Mouse (Mus musculus): ENCODE results near the gene Rasgrf2. TPM values are rescaled to one million over a fixed set of nuclear protein-coding genes. Genes with fewer than 3 reads are reported as not detected.

Gene Rasgrf2
- total RNA-seq, 2 experiments from 2014 or later = 3.0 to 4.5 TPM

DNA sequence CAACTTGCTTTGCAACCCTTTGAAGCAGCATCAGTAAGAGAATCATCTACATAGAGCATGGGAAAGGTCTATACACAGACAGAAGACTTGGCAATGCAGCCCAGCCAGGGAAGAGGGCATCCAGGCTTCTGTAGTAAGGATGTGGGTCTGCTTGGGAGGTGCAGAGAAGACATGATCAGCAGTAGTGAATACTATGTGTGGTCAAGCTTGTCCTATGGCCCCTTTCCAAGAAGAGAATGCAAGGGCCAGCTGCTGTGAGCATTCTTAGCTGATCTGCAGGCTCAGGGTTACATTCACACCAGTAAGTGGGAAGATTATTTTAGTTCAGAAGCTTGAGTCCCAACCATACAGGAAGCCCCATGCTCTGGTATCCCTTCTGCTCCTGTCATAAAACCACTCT, 175.0 kb downstream of the Rasgrf2 start:
- intact Hi-C loops (cut with DNase I) = loop anchor here (5.0 kb wide), 1 partner anchor 589 kb away; no protein-coding TSS in a partner anchor

DNA sequence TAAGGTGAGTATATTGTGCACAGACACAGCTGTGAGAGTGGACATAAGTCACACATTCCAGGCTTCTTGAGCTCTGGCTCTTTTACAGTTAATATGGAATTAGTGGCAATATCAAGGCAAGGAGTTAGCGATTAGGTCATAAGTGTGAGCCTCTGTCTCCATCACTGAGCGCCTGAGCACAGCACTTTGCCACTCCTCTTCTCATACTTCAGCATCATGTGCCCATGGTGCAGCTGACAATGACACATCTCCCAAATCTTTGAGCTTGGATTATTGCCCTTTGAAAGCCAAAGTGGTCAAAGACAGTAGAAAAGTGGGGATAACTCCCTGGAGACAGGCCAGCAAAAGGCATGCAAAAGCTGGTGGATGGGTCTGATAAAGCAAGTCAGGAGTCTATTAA, 175.8 kb downstream of the Rasgrf2 start:
- no peak for DNase-seq
- intact Hi-C loops (cut with DNase I) = loop anchor here (5.0 kb wide), 1 partner anchor 588 kb away; no protein-coding TSS in a partner anchor

More for the DNA sequence above, 175.0 kb downstream of the Rasgrf2 start:
- no peak for DNase-seq

GRCm38 (mm10) chr13:91955175-91955574, 176.3 kb downstream of the Rasgrf2 start:
- no peak for DNase-seq
- intact Hi-C loops (cut with DNase I) = loop anchor here (5.0 kb wide), 1 partner anchor 588 kb away; no protein-coding TSS in a partner anchor

- DNase-seq = no peak
- intact Hi-C loops (cut with DNase I) = no loop called here
Measured at GRCm38 (mm10) chr13:91940113-91940512, 191.3 kb downstream of the Rasgrf2 start.

GRCm38 (mm10) chr13:91938826-91939225, 192.6 kb downstream of the Rasgrf2 start:
- DNase-seq = no peak
- intact Hi-C loops (cut with DNase I) = no loop called here

DNA sequence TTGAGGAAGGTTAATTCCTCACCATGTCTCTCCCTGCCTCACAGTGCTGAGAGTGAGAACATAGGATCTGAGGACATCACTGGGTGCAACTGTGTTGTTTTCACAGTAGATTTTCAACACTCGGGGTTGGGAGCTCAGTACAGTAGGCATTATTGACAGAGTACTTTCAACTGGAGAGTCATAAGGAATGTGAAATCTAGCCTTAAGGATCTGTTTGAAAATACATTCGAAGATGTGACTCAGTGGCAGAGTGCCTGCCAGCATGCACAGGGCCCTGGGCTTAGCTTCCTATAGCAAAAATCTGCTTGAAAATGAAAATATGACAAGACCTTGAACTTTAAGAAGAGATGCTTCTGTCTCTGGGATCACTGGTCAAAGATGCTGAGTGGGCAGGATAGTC, 194.2 kb downstream of the Rasgrf2 start:
- no peak for DNase-seq
- intact Hi-C loops (cut with DNase I) = no loop called here

DNA sequence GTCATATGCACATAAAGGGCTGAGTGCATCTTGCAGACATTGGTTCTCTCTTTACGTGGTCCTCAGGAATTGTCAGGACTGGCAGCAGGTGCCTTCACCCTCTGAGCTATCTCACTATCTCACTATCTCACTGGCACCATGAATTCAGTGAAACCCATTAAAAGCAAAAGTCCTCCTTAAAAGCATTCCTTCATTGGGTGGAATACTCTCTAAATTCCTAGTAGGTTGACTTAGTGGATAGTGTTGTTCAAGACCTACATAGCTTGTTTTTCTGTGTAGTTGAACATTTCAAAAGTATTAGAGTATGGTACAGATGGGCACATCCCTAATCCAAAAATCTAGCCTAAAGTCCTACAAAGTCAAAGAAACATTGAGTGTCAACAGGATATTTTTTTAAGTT, 199.3 kb downstream of the Rasgrf2 start:
- DNase-seq = no peak
- intact Hi-C loops (cut with DNase I) = no loop called here

GRCm38 (mm10) chr13:91929943-91930726, 201.3 kb downstream of the Rasgrf2 start:
- DNase-seq = no peak
- intact Hi-C loops (cut with DNase I) = no loop called here

- intact Hi-C loops (cut with DNase I) = no loop called here
- no peak for DNase-seq
Measured at GRCm38 (mm10) chr13:91928605-91929389, 202.7 kb downstream of the Rasgrf2 start.

DNA sequence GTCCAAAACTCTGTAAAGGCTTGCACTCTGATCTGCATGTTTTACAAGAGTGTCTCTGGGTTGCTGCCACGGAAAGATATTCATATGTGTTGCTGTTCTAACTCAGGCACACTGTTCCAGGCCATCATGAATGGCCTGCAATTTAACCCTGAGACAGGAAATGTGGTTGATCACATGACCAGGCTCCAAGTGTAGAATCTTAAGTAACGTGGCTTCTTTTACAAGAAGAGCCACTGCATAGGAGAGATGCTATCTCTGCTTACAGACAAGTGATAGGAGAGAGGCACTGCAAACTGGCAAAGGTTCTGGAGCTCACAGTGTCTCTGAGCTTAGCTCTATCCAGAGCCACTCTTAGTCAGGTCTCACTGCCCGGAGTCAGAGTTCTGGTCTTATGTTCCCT, 210.4 kb downstream of the Rasgrf2 start:
- intact Hi-C loops (cut with DNase I) = no loop called here
- no peak for DNase-seq

- no peak for DNase-seq
- intact Hi-C loops (cut with DNase I) = no loop called here
Measured at GRCm38 (mm10) chr13:91918764-91919163, 212.7 kb downstream of the Rasgrf2 start.

GRCm38 (mm10) chr13:91917835-91918234, 213.6 kb downstream of the Rasgrf2 start:
- intact Hi-C loops (cut with DNase I) = no loop called here

DNA sequence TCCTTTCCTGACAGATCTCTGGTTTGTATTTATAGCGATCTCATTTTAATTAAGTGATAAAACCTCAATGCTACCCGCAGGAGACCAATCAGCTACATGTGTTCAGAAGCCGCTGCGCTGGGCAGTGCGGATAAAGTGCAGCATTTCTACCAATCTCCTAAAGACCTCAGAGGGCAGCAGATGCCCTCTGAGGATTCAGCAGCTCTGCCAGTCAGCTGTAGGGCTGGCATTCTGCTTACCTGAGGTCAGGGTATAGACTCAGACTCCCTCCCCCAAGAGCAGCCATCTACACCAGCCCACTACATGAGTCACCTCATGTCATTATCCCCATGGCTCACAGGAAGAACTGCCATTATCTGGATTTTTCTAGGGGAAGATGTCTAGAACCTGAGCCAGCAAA, 215.1 kb downstream of the Rasgrf2 start:
- intact Hi-C loops (cut with DNase I) = no loop called here

More at GRCm38 (mm10) chr13:91917835-91918234, 213.6 kb downstream of the Rasgrf2 start:
- DNase-seq = no peak

GRCm38 (mm10) chr13:91915582-91916239, 215.7 kb downstream of the Rasgrf2 start:
- intact Hi-C loops (cut with DNase I) = no loop called here
- DNase-seq = no peak

More for the DNA sequence above, 215.1 kb downstream of the Rasgrf2 start:
- no peak for DNase-seq

GRCm38 (mm10) chr13:91915192-91915581, 216.3 kb downstream of the Rasgrf2 start:
- DNase-seq = no peak
- intact Hi-C loops (cut with DNase I) = no loop called here

DNA sequence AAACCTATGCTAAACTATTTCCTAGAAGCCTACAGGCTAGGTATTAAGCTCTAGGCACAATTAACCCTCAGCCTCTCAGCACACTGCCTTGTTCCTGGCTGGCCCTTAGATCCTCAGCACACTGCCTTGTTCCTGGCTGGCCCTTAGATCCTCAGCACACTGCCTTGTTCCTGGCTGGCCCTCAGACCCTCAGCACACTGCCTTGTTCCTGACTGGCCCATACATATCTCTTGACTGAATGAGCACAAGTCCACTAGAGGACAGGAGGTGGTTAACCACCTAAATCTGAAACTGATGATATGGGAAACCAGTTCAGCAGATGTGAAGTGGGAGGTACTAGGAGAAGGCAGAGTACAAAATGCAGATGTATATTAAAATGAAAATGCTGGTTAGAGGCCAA, 219.8 kb downstream of the Rasgrf2 start:
- intact Hi-C loops (cut with DNase I) = no loop called here
- DNase-seq = no peak

DNA sequence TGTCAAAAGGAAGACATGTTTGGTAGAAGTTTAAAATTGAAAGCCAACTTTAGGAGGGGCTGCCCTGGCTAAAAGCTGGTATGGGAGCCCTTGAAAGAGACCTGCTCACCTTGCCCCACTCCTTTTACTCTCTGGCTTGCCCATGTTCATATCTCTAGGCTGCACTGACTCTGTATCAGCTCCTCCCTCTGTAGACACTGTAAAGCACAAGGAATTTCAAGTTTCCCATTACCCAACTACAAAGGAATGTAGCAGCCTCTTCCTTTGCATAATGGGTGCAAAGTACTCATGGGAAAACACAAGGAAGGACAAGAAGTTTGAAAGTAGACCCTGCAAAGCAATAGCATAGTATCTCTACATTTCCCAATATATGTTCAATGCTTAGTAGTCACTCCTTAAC, 220.2 kb downstream of the Rasgrf2 start:
- intact Hi-C loops (cut with DNase I) = no loop called here
- DNase-seq = no peak

DNA sequence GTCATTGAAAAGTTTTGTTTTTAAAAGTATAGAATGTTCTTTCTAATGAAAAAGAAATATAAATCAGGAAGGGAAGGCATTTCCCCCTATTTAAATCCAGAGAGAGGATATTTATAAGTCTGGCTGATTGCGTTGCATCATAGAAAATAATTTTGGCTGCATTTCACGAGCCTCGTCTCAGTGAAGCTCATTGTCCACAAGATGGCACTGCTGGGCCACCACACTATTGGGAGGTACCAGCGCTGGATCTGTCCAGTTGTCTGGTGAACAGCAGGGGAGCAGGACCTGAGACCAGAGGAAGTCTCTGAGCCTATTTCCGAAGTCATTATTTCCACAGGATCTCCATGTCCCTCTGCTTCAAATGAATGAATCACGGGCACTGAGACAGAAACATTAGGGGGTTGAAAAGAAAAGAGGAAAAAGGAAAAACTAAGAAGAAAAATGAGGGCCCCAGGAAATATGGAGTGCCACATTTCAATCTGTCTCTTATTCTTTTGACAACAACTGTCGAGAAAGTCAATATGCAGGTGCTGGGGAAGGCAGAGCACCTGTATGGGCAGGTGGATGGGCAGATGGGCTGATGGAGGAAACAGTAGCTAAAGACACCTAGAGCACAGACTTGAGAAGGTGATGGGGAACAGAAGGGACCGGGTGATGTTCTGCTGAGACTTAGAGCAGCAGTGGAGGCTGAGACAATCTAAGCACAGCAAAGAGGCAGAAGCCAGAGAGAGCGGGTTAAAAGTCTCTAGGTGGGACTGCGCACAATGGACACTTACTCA, 223.1 kb downstream of the Rasgrf2 start:
- intact Hi-C loops (cut with DNase I) = loop anchor here (5.0 kb wide), 1 partner anchor 429 kb away; no protein-coding TSS in a partner anchor

DNA sequence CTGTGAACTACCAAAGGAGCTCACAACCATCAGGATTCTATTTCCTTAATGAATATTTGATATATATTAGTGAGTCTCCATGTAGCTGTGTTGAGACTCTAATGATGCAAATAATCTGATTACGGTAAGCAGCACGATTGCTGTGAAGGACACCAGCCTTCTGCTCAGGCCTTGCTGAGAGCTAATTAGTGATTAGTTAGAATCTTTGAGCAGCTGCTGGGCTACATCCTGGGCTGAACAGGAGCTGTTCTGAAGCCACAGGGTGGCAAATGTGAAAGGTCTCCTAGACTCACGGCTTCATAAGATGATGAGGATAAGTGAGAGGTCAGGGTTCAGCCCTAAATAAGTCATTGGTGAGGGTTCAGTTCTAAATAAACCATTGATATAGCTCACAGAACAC, 225.1 kb downstream of the Rasgrf2 start:
- no peak for DNase-seq
- intact Hi-C loops (cut with DNase I) = loop anchor here (5.0 kb wide), 1 partner anchor 431 kb away; no protein-coding TSS in a partner anchor

More for the DNA sequence above, 223.1 kb downstream of the Rasgrf2 start:
- DNase-seq = peak; percentile 45 to 66

- DNase-seq = no peak
- intact Hi-C loops (cut with DNase I) = no loop called here
Measured at GRCm38 (mm10) chr13:91896476-91896875, 235.0 kb downstream of the Rasgrf2 start.

Measured in gastrocnemius, postnatal 36 days (tissue).